Mouse (Mus musculus) lung, postnatal 0 days (tissue): Measurements from ENCODE around the gene Cdk2ap2.

Experiments used
- CTCF ChIP-seq: IDR thresholded peaks from 2 replicates; pipeline ENCODE4 v1.5.1; 2016; ENCODE audit warnings: antibody characterized with exemption, mild to moderate bottlenecking
- EP300 ChIP-seq: IDR thresholded peaks from 2 replicates; pipeline ENCODE4 v1.6.1; 2016; ENCODE audit warnings: antibody characterized with exemption, mild to moderate bottlenecking, control low read depth

- no peak for TF ChIP-seq CTCF
- no peak for TF ChIP-seq EP300
These were observed 17.6 kb downstream of the Cdk2ap2 start for GRCm38 (mm10) chr19:4114551-4114950.
